Mouse (Mus musculus): ENCODE measurements around the gene Kctd3. TPM values are rescaled to one million over a fixed set of nuclear protein-coding genes. Genes with fewer than 3 reads are reported as not detected.

The Kctd3 gene
- polyA plus RNA-seq, 1 experiment from 2014 or later: 45.1 TPM

- H3K9ac ChIP-seq (replicated peaks): no peak overlapping the region
- H3K27ac ChIP-seq (replicated peaks): no peak overlapping the region
- no peaks in the 10 kb centered on the region for H3K36me3 ChIP-seq
- H3K4me1 ChIP-seq: 0 out of 2 replicates have a peak, but pooled peaks cover 4% of the 10 kb centered on the region
- H3K27me3 ChIP-seq: no peaks in the 10 kb centered on the region
- 68% methylated on average over 5 of the region's 5 CpGs for WGBS
- H3K9me3 ChIP-seq: no peaks in the 10 kb centered on the region
- no peak overlapping the region for H3K4me3 ChIP-seq
- no peak overlapping the region for H3K4me2 ChIP-seq (replicated peaks)
- no peak for ATAC-seq (replicated peaks)
Measured at GRCm38 (mm10) chr1:188947794-188948193, 59.8 kb downstream of the Kctd3 start.

DNA sequence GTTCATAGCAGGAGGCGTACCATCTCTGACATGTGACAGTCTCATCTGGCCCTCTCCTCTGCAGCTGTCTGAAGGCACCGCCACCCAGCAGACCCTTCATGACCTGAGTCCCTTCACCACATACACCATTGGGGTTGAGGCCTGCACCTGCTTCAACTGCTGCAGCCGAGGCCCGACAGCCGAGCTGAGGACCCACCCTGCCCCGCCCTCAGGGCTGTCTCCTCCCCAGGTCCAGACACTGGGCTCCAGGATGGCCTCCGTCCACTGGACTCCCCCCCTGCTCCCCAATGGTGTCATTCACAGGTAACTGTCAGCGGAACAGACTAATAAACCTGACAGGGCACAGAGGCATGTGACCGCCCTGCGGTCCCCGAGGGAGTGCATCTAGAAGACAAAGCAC, 60.8 kb downstream of the Kctd3 start:
- 89% methylated on average over 11 of the region's 11 CpGs for WGBS
- H3K4me1 ChIP-seq: 0 out of 2 replicates have a peak, but pooled peaks cover 4% of the 10 kb centered on the region

DNA sequence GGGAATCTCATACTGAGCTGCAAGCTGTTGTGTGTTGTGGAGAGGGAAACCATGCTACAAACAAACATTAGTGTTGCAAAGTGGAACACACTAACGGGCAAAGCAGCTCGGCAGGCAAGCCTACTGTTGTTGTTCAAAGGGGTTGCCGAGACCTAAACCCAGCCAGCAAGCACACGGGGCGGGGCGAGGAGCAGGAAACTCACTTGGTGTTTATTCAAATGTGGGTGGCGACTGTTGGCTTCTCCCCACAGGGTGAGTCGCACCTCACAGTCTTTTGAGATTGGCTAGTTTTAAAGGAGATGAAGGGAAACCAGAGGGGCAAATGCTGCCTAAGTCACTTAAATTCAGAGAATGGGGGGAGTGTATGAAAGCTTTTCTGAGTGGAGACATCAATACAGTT, 62.3 kb downstream of the Kctd3 start:
- WGBS: 47% methylated on average over 8 of the region's 8 CpGs
- no peak overlapping the region for H3K9ac ChIP-seq (replicated peaks)
- H3K4me2 ChIP-seq (replicated peaks): no peak overlapping the region
- H3K36me3 ChIP-seq: no peaks in the 10 kb centered on the region
- 0 out of 2 replicates have a peak, but pooled peaks cover 4% of the 10 kb centered on the region for H3K4me1 ChIP-seq
- no peak overlapping the region for H3K27ac ChIP-seq (replicated peaks)
- H3K27me3 ChIP-seq: no peaks in the 10 kb centered on the region
- H3K9me3 ChIP-seq: no peaks in the 10 kb centered on the region
- no peak overlapping the region for H3K4me3 ChIP-seq
- ATAC-seq (replicated peaks): no peak

More for the DNA sequence above, 60.8 kb downstream of the Kctd3 start:
- Histone ChIP-seq H3K36me3 (no peaks in the 10 kb centered on the region), H3K9ac (replicated peaks) (no peak overlapping the region), H3K9me3 (no peaks in the 10 kb centered on the region), H3K27ac (replicated peaks) (no peak overlapping the region), H3K4me2 (replicated peaks) (no peak overlapping the region), H3K27me3 (no peaks in the 10 kb centered on the region), H3K4me3 (no peak overlapping the region)
- ATAC-seq (replicated peaks): no peak

GRCm38 (mm10) chr1:188937246-188937780, 70.3 kb downstream of the Kctd3 start:
- no peaks in the 10 kb centered on the region for H3K36me3 ChIP-seq
- H3K9ac ChIP-seq (replicated peaks): no peak overlapping the region
- no peak overlapping the region for H3K4me3 ChIP-seq
- no peaks in the 10 kb centered on the region for H3K4me1 ChIP-seq
- no peak overlapping the region for H3K27ac ChIP-seq (replicated peaks)
- 67% methylated on average over 14 of the region's 14 CpGs for WGBS
- no peak for ATAC-seq (replicated peaks)
- H3K27me3 ChIP-seq: no peaks in the 10 kb centered on the region
- no peaks in the 10 kb centered on the region for H3K9me3 ChIP-seq
- no peak overlapping the region for H3K4me2 ChIP-seq (replicated peaks)
